Mouse (Mus musculus) stomach, postnatal 0 days (tissue): ENCODE measurements around the gene Ghrhr.

ENCODE experiments used
- CTCF ChIP-seq: IDR thresholded peaks from 2 replicates; pipeline ENCODE4 v1.5.1; 2016; ENCODE audit warnings: antibody characterized with exemption, low read depth, mild to moderate bottlenecking, moderate library complexity
- EP300 ChIP-seq: optimal IDR thresholded peaks from 2 replicates; pipeline ENCODE3; 2016; ENCODE audit warnings: antibody characterized with exemption

- TF ChIP-seq CTCF, result no peak
- TF ChIP-seq EP300, result no peak
Measured at GRCm38 (mm10) chr6:55346491-55346890, 29.6 kb upstream of the Ghrhr start.
